Mouse (Mus musculus) ovary, postnatal 10 days (tissue): ENCODE results near the gene Olfr1329.
"Not testable (repeated sequence)": the region's sequence is repeated elsewhere in the genome, so short reads cannot be mapped to it uniquely, and the experiment has no call there.

Source experiments
- DNase-seq: peaks from one replicate; pipeline ENCODE4 v3.0.0; 2022; ENCODE audit warnings: low spot score

The Olfr1329 gene

GRCm38 (mm10) chr4:118917365-118917764 lies at the start of gene Olfr1329:
Olfr1329 (minus strand) TSS chr4:118917465.
- not testable (repeated sequence) for DNase-seq

GRCm38 (mm10) chr4:118961141-118961628 lies 43.9 kb upstream of the Olfr1329 start, which contains the start of gene Lao1:
Lao1 (plus strand) TSS chr4:118961578.
- DNase-seq: no peak

GRCm38 (mm10) chr4:118958812-118959211 lies 41.5 kb upstream of the Olfr1329 start:
- no peak for DNase-seq

- no peak for DNase-seq
These were observed 21.2 kb upstream of the Olfr1329 start, which contains the start of gene Olfr1328 for GRCm38 (mm10) chr4:118938512-118938911. Olfr1328 (minus strand) TSS chr4:118938612.

- DNase-seq: not testable (repeated sequence)
These were observed 14.1 kb upstream of the Olfr1329 start for GRCm38 (mm10) chr4:118931326-118931725.

GRCm38 (mm10) chr4:118901981-118902380 lies 15.3 kb downstream of the Olfr1329 start:
- no peak for DNase-seq

- no peak for DNase-seq
These were observed 29.0 kb downstream of the Olfr1329 start, which contains the start of gene Olfr1330 for GRCm38 (mm10) chr4:118888297-118888696. Olfr1330 (plus strand) TSS chr4:118888597.

GRCm38 (mm10) chr4:118867566-118867965 lies 49.7 kb downstream of the Olfr1329 start:
- DNase-seq: no peak
